Mouse (Mus musculus): ENCODE measurements at regions not wholly inside any gene's neighbourhood (a gene's known extent, or its start where the extent isn't known, plus 50 kb on each side); places are given as distances from the start of the nearest gene placed in this dataset.

DNA sequence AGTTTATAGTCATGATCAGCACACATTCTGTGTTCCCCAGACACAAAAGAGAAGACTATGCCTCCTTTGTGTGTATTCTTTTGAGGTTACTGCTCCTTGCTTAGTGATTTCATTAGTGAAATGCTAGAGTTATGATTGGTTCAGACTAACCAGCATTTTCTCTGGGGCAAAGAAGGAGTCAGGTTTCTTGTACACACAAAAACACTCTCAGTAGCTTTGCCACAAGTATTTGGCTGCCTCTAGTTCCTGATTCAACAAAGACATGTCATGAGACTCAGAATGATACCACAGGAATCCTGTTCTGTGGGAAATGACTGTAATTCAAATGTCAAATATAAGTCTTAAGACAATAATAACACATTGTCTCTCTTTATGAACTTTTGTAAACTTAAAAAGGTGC is 86.9 kb downstream of the Alx1 start:
- Histone ChIP-seq H3K4me1 (replicated peaks) (no peaks in the 10 kb centered on the region), H3K9me3 (replicated peaks) (no peaks in the 10 kb centered on the region), H3K4me2 (no peak overlapping the region), H3K27me3 (no peaks in the 10 kb centered on the region), H3K27ac (no peak overlapping the region), H3K9ac (no peak overlapping the region), H3K4me3 (no peak overlapping the region), H3K36me3 (no peaks in the 10 kb centered on the region)
- ATAC-seq (replicated peaks; ENCODE audit: insufficient number of reproducible peaks, insufficient read depth, low FRiP score, low read depth): no peak

GRCm38 (mm10) chr10:102940823-102941519 is 89.0 kb downstream of the Alx1 start:
- Histone ChIP-seq H3K4me2 (no peak overlapping the region), H3K4me1 (replicated peaks) (no peaks in the 10 kb centered on the region), H3K9me3 (replicated peaks) (no peaks in the 10 kb centered on the region), H3K27ac (no peak overlapping the region), H3K9ac (no peak overlapping the region), H3K36me3 (no peaks in the 10 kb centered on the region), H3K27me3 (no peaks in the 10 kb centered on the region), H3K4me3 (no peak overlapping the region)
- ATAC-seq (replicated peaks; ENCODE audit: insufficient number of reproducible peaks, insufficient read depth, low FRiP score, low read depth): no peak

DNA sequence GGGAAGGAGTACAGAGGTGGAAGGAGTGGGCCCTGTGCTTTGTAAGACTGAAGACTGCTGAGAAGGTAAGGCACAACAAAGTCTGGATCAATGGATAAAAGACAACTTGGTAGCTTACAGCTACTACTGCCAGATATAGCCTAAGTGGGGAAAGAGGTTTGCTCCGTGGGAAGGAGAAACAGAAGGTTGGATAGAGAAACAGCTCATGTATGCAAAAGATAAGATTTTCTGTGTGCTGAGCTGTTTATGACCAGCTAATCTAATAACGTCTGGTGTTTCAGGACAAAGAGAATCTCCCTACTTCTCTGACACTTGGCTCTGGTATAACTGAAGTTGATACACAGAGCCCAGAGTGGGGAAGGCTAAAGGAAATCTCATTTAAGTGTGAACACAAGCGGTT is 98.6 kb downstream of the Alx1 start:
- Histone ChIP-seq H3K36me3 (no peaks in the 10 kb centered on the region), H3K27me3 (no peaks in the 10 kb centered on the region), H3K9me3 (replicated peaks) (no peaks in the 10 kb centered on the region), H3K4me2 (no peak overlapping the region), H3K4me1 (replicated peaks) (no peaks in the 10 kb centered on the region), H3K4me3 (no peak overlapping the region), H3K9ac (no peak overlapping the region), H3K27ac (no peak overlapping the region)
- 27% methylated on average over 3 of the region's 3 CpGs for WGBS
- ATAC-seq (replicated peaks; ENCODE audit: insufficient number of reproducible peaks, insufficient read depth, low FRiP score, low read depth): no peak

DNA sequence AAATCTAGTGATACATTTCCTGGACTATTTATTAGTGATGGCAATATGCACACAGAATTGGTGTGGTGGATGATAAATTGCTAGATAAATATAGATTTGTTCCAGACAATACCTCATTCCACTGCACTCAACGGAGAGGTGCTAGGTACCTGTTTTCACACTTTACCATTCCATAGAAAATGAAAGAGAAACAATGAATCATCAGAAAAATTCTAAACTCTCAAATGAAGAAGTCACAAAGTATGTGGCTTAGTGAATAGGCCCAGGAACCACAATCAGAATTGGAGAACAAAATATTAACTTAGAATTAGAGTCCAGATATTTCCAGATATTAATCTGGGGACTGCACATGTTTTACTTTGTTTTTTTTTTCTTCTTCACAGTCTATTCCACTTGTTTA is 101.4 kb downstream of the Alx1 start:
- Histone ChIP-seq H3K4me1 (replicated peaks) (no peaks in the 10 kb centered on the region), H3K9ac (no peak overlapping the region), H3K4me3 (no peak overlapping the region), H3K9me3 (replicated peaks) (no peaks in the 10 kb centered on the region), H3K27me3 (no peaks in the 10 kb centered on the region), H3K36me3 (no peaks in the 10 kb centered on the region), H3K4me2 (no peak overlapping the region), H3K27ac (no peak overlapping the region)
- 56% methylated on average over 1 of the region's 1 CpGs for WGBS
- no peak for ATAC-seq (replicated peaks; ENCODE audit: insufficient number of reproducible peaks, insufficient read depth, low FRiP score, low read depth)

DNA sequence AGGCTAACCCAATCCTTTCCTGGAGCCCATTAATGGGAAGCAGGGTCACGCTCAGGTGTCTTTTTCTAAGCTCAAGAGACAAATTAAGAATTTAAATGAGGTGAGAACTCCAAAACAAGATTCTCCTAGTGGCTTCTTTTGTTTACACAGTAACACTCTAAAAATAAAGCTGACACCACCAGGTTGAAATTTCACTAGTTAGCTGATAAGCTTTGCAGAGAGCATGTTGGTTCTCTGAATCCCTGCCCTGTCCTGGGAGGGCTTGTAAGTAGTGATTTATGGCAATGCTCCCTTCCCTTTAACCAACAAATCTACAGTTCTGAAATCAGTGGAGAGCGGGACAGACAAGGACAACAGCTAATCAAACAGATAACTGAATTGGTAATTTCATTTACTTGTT is 132.6 kb downstream of the Alx1 start:
- 22% methylated on average over 2 of the region's 2 CpGs for WGBS
- no peaks in the 10 kb centered on the region for H3K36me3 ChIP-seq

DNA sequence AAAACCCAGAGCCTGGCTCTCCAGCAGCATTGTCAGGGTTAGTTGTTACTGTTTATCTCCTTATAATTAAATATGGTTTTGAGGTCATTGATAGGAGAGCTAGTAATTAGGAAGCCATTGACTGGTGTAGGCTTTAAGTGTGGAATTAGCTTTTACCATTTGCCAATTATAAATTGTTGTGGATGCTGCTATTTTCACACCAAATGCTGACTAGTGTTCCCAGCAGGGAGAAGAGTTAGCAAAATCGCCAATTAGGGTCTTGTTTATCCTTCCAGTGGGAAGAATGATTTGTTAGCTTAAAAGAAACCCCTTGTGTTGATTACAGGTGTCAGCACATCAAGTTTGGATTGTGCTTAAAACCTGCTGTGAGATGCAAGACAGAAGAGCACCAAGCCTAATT is 134.1 kb downstream of the Alx1 start:
- WGBS: 33% methylated on average over 1 of the region's 1 CpGs
- Histone ChIP-seq H3K36me3 (no peaks in the 10 kb centered on the region), H3K27ac (no peak overlapping the region), H3K4me1 (replicated peaks) (no peaks in the 10 kb centered on the region), H3K9me3 (replicated peaks) (no peaks in the 10 kb centered on the region), H3K9ac (no peak overlapping the region), H3K4me2 (no peak overlapping the region), H3K27me3 (no peaks in the 10 kb centered on the region), H3K4me3 (no peak overlapping the region)
- no peak for ATAC-seq (replicated peaks; ENCODE audit: insufficient number of reproducible peaks, insufficient read depth, low FRiP score, low read depth)

More for the DNA sequence above, 132.6 kb downstream of the Alx1 start:
- H3K27ac ChIP-seq: no peak overlapping the region
- H3K9me3 ChIP-seq (replicated peaks): no peaks in the 10 kb centered on the region
- no peaks in the 10 kb centered on the region for H3K27me3 ChIP-seq
- no peak overlapping the region for H3K4me3 ChIP-seq
- no peak overlapping the region for H3K9ac ChIP-seq
- no peak for ATAC-seq (replicated peaks; ENCODE audit: insufficient number of reproducible peaks, insufficient read depth, low FRiP score, low read depth)
- H3K4me1 ChIP-seq (replicated peaks): no peaks in the 10 kb centered on the region
- no peak overlapping the region for H3K4me2 ChIP-seq

DNA sequence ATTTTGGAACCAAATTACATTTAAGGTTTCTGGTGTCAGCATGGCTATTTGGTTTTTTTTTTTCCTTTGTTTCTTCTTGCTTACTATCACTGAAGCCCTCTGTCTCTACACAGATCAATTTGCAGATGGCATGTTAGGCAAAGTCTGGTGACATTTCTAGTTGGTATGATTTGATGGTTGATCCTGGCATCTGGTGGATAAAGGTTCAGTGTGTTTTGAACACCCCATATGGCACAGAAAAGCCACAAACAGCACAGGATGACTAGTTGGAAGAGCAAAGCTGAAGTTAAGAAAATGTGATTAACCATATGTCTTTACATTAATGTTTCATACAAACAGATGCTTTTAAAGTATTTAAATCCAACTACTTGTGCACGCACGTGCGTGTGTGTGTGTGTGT is 137.6 kb downstream of the Alx1 start:
- Histone ChIP-seq H3K27me3 (no peaks in the 10 kb centered on the region), H3K4me2 (no peak overlapping the region), H3K4me1 (replicated peaks) (no peaks in the 10 kb centered on the region), H3K27ac (no peak overlapping the region), H3K9ac (no peak overlapping the region), H3K36me3 (no peaks in the 10 kb centered on the region), H3K9me3 (replicated peaks) (no peaks in the 10 kb centered on the region), H3K4me3 (no peak overlapping the region)
- no peak for ATAC-seq (replicated peaks; ENCODE audit: insufficient number of reproducible peaks, insufficient read depth, low FRiP score, low read depth)
- 91% methylated on average over 3 of the region's 3 CpGs for WGBS

DNA sequence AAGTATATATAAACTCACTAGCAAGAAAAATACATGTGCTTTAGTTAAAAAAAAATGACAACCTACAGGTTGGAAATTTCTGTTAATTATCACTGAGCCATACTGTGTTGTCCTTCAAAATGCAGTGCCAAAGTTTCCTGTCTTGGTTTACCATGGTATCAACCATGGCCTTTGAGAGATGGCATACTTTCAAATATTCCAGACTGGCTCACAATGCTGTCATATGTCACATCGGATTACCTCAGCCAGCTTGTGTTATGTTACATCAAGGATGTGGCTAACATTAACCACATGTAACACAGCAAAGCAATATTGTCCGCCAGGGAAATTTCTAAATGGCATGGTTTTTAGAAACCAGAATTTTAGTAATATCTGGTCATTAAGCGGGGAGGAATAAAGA is 140.3 kb downstream of the Alx1 start:
- ATAC-seq (replicated peaks; ENCODE audit: insufficient number of reproducible peaks, insufficient read depth, low FRiP score, low read depth): no peak
- Histone ChIP-seq H3K4me1 (replicated peaks) (no peaks in the 10 kb centered on the region), H3K36me3 (no peaks in the 10 kb centered on the region), H3K4me2 (no peak overlapping the region), H3K9ac (no peak overlapping the region), H3K4me3 (no peak overlapping the region), H3K27ac (no peak overlapping the region), H3K27me3 (no peaks in the 10 kb centered on the region), H3K9me3 (replicated peaks) (no peaks in the 10 kb centered on the region)
- 75% methylated on average over 3 of the region's 3 CpGs for WGBS

DNA sequence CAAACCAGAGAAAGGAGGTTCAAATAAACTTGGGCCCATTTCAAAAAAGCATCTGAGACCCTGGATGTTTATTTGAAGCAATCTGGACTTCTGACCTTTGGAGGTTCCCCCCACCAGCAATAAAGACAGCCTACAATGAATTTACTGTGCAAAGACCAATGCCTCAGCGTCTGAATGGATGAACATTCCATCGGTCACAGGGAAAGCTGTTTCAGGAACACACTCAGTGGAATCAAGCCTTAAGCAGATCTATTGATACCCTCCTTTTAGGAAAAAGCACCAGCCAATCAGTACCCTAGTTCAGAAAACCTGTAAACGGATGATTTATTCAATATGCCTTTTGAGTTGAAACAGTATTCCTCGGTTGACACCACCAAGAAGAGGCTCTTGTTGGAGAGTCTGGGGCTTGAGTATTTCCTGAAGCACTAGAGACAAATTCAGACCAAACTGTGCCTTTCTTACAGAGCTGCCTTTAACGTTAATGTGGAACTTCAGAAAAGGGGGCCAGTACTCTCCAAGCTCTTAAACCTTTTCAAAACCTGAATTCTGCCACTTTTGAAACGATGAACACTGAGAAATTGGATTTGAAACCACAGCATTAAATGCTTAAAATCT is 148.1 kb downstream of the Alx1 start:
- no peak overlapping the region for H3K27ac ChIP-seq
- no peak for ATAC-seq (replicated peaks; ENCODE audit: insufficient number of reproducible peaks, insufficient read depth, low FRiP score, low read depth)
- H3K36me3 ChIP-seq: no peaks in the 10 kb centered on the region
- H3K9me3 ChIP-seq (replicated peaks): no peaks in the 10 kb centered on the region
- no peak overlapping the region for H3K9ac ChIP-seq
- no peaks in the 10 kb centered on the region for H3K27me3 ChIP-seq
- no peak overlapping the region for H3K4me2 ChIP-seq
- no peak overlapping the region for H3K4me3 ChIP-seq
- no peaks in the 10 kb centered on the region for H3K4me1 ChIP-seq (replicated peaks)
- 65% methylated on average over 6 of the region's 6 CpGs for WGBS

- H3K4me3 ChIP-seq: 0 out of 2 replicates have a peak overlapping the region, but pooled peaks have one; percentile 18
- H3K27me3 ChIP-seq: no peaks in the 10 kb centered on the region
- no peak for ATAC-seq (replicated peaks; ENCODE audit: insufficient number of reproducible peaks, insufficient read depth, low FRiP score, low read depth)
- H3K4me1 ChIP-seq (replicated peaks): no peaks in the 10 kb centered on the region
- no peak overlapping the region for H3K9ac ChIP-seq
- no peaks in the 10 kb centered on the region for H3K9me3 ChIP-seq (replicated peaks)
- no peaks in the 10 kb centered on the region for H3K36me3 ChIP-seq
- peak overlapping the region; percentile 40; the same call in 1 of the 2 replicates for H3K4me2 ChIP-seq
- 29% methylated on average over 11 of the region's 11 CpGs for WGBS
- no peak overlapping the region for H3K27ac ChIP-seq
These were observed 152.0 kb downstream of the Alx1 start for GRCm38 (mm10) chr10:102878010-102878409.

DNA sequence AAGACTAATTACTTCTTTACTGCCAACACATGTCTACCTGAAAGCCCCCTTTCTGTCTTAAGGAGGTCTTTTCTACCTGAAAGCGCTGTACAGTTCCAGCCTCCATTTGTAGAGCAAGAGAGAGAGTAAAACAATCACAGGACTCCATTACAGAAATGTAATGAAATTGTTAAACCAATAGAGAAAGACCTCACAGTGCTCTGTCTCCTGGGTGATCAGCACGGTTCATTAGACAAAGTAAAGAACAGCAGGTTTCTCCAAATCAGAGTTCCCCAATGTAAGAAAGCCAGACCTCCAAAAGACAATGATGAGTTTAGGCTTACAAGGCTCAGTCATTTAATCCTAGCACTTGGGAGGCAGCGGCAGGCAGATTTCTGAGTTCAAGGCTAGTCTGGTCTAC is 153.1 kb downstream of the Alx1 start:
- Histone ChIP-seq H3K27me3 (no peaks in the 10 kb centered on the region), H3K4me3 (no peak overlapping the region), H3K27ac (no peak overlapping the region), H3K36me3 (no peaks in the 10 kb centered on the region), H3K9ac (no peak overlapping the region), H3K4me1 (replicated peaks) (no peaks in the 10 kb centered on the region), H3K9me3 (replicated peaks) (no peaks in the 10 kb centered on the region), H3K4me2 (no peak overlapping the region)
- ATAC-seq (replicated peaks; ENCODE audit: insufficient number of reproducible peaks, insufficient read depth, low FRiP score, low read depth): no peak
- WGBS: 77% methylated on average over 3 of the region's 3 CpGs

- Histone ChIP-seq H3K4me3 (no peak overlapping the region), H3K9me3 (replicated peaks) (no peaks in the 10 kb centered on the region), H3K27ac (no peak overlapping the region), H3K9ac (no peak overlapping the region), H3K27me3 (no peaks in the 10 kb centered on the region), H3K4me1 (replicated peaks) (no peaks in the 10 kb centered on the region), H3K36me3 (no peaks in the 10 kb centered on the region), H3K4me2 (no peak overlapping the region)
- ATAC-seq (replicated peaks; ENCODE audit: insufficient number of reproducible peaks, insufficient read depth, low FRiP score, low read depth): no peak
- WGBS: 15% methylated on average over 4 of the region's 4 CpGs
These were observed 163.1 kb downstream of the Alx1 start for GRCm38 (mm10) chr10:102866920-102867319.

All from heart, embryonic 15.5 days (tissue).